Mouse (Mus musculus): ENCODE measurements around the gene Kifc1. TPM values are rescaled to one million over a fixed set of nuclear protein-coding genes. Genes with fewer than 3 reads are reported as not detected.

Kifc1 gene
- total and polyA plus RNA-seq, 2 experiments = 0.18 to 0.20 TPM

DNA sequence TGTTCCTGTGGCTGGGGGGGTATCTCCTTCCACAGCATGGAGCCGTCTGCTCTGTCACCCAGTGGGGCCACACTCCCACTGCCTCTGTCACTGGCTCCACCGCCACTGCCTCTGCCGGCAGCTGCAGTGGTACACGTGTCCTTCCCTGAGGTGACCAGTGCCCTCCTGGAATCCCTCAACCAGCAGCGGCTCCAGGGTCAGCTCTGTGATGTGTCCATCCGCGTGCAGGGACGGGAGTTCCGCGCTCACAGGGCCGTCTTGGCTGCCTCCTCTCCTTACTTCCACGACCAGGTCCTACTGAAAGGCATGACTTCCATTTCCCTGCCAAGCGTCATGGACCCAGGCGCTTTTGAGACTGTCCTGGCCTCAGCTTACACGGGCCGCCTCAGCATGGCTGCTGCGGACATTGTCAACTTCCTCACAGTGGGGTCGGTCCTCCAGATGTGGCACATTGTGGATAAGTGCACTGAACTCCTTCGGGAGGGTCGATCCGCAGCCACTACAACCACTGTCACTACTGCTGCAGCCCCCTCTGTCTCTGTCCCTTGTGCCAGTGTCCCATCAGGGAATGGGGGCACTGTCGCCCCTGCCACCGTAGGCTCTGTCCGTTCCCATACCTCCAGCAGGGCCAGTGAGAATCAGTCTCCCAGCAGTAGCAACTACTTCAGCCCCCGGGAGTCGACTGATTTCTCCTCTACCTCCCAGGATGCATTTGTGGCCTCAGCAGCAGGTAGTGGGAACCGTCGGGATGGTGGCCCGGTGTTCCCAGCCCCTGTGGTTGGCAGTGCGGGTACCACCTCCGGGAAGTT, 26.6 kb upstream of the Kifc1 start:
- TF ChIP-seq CTCF (IDR thresholded peaks at IDR 0.05; ENCODE audit: low read depth, low read length) (no peak), POLR2A (IDR thresholded peaks at IDR 0.05; ENCODE audit: extremely low read depth, insufficient read depth, low read length) (no peak)
- peak overlapping the region; percentile 37; the same call in 1 of the 2 replicates for H3K9ac ChIP-seq (ENCODE audit: low read depth, low read length)
- peaks cover 11% of the 10 kb centered on the region for H3K4me1 ChIP-seq (ENCODE audit: control insufficient read depth, insufficient read depth, low read length)
- 76% methylated on average over 31 of the region's 31 CpGs for WGBS
- H3K4me3 ChIP-seq (ENCODE audit: insufficient read depth, low read depth, low read length) = peak overlapping the region; percentile 43; the same call in 1 of the 2 replicates
- H3K27ac ChIP-seq (replicated peaks; ENCODE audit: insufficient read depth, low read depth, low read length) = no peak overlapping the region
- DNase-seq (ENCODE audit: extremely low read depth, low read depth, low spot score) = no peak
- no peaks in the 10 kb centered on the region for H3K27me3 ChIP-seq (ENCODE audit: control insufficient read depth, insufficient read depth, low read length)
- H3K36me3 ChIP-seq (ENCODE audit: control insufficient read depth, insufficient read depth, low read length) = peaks cover 14% of the 10 kb centered on the region; the same call in 1 of the 2 replicates
- H3K79me2 ChIP-seq (ENCODE audit: control insufficient read depth, insufficient read depth, low read length) = peaks cover 8% of the 10 kb centered on the region

DNA sequence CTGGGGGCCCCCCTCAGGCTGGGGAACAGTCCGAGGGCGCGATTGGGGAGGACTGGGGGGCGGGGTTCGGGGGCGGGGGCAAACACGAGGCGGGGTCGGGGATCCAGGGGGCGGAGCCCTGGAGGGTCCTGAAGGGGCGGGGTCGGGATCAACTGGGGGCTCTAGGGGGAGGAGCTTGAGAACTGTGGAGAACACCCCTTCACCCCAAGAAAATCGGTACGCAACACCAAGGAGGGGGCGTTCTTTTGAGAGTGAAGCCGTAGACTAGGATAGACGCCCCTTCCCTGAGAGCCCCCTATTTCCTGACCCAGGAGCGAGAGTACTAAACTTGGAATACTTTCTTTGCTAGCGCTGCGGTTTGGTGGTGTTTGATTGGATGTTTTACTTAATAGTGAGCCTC, 25.8 kb upstream of the Kifc1 start:
- DNase-seq (ENCODE audit: extremely low read depth, low read depth, low spot score) = no peak
- WGBS = under 1% methylated on average over 16 of the region's 20 CpGs
- peaks cover 11% of the 10 kb centered on the region for H3K4me1 ChIP-seq (ENCODE audit: control insufficient read depth, insufficient read depth, low read length)
- H3K4me3 ChIP-seq (ENCODE audit: insufficient read depth, low read depth, low read length) = peak overlapping the region; percentile 53
- H3K27me3 ChIP-seq (ENCODE audit: control insufficient read depth, insufficient read depth, low read length) = no peaks in the 10 kb centered on the region
- peaks cover 20% of the 10 kb centered on the region; the same call in 1 of the 2 replicates for H3K36me3 ChIP-seq (ENCODE audit: control insufficient read depth, insufficient read depth, low read length)
- H3K79me2 ChIP-seq (ENCODE audit: control insufficient read depth, insufficient read depth, low read length) = peaks cover 15% of the 10 kb centered on the region
- no peak for TF ChIP-seq POLR2A (IDR thresholded peaks at IDR 0.05; ENCODE audit: extremely low read depth, insufficient read depth, low read length)
- no peak for TF ChIP-seq CTCF (IDR thresholded peaks at IDR 0.05; ENCODE audit: low read depth, low read length)
- peak overlapping the region; percentile 22; the same call in 1 of the 2 replicates for H3K27ac ChIP-seq (replicated peaks; ENCODE audit: insufficient read depth, low read depth, low read length)
- peak overlapping the region; percentile 62 for H3K9ac ChIP-seq (ENCODE audit: low read depth, low read length)

DNA sequence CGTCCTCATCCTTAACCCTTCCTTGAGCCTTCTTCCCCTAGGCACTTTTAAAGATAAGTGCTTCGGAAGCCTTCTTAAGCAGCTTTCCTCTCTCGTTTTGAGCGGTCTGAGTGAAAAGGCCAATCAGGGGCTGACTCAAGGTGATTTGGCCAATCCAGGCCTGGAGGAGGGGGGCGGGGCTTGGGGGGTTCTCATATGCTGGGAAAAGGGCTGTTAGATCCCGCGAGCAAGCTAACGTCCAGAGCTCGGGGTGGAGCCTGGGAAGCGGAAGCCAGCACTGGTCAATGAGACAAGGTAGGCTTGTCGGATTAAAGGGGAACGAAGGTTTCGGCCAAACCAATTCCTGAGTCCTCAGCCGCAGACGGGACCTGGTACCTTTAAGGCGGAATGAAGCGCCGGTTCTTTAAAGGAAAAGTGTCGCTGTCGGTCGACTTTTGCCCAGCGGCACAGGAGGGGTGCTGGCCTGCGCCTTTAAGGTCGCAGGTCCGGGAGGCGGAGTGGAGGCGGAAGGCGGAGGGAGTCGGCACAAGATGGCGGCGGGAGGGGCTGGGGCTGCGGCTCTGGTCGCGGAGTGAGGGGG, 25.3 kb upstream of the Kifc1 start, which contains the start of the genes Tapbp and Zbtb22:
TSS of gene Tapbp (plus strand) at position 229 of the 580 bp plus-strand sequence.
TSS of gene Zbtb22 (plus strand) at position 234 of the 580 bp plus-strand sequence.
- peaks cover 19% of the 10 kb centered on the region for H3K79me2 ChIP-seq (ENCODE audit: control insufficient read depth, insufficient read depth, low read length)
- peak within 1 kb of the TSS; percentile 62 for H3K9ac ChIP-seq (ENCODE audit: low read depth, low read length)
- TF ChIP-seq CTCF (IDR thresholded peaks at IDR 0.05; ENCODE audit: low read depth, low read length) = no peak
- TF ChIP-seq POLR2A (IDR thresholded peaks at IDR 0.05; ENCODE audit: extremely low read depth, insufficient read depth, low read length) = 0 out of 2 replicates have a peak, but pooled peaks have one; percentile 9
- H3K36me3 ChIP-seq (ENCODE audit: control insufficient read depth, insufficient read depth, low read length) = peaks cover 23% of the 10 kb centered on the region; the same call in 1 of the 2 replicates
- H3K27ac ChIP-seq (replicated peaks; ENCODE audit: insufficient read depth, low read depth, low read length) = peak within 1 kb of the TSS; percentile 22; the same call in 1 of the 2 replicates
- peak within 1 kb of the TSS; percentile 53 for H3K4me3 ChIP-seq (ENCODE audit: insufficient read depth, low read depth, low read length)
- H3K4me1 ChIP-seq (ENCODE audit: control insufficient read depth, insufficient read depth, low read length) = peaks cover 11% of the 10 kb centered on the region
- under 1% methylated on average over 33 of the region's 34 CpGs for WGBS
- H3K27me3 ChIP-seq (ENCODE audit: control insufficient read depth, insufficient read depth, low read length) = no peaks in the 10 kb centered on the region
- peak; percentile 98 for DNase-seq (ENCODE audit: extremely low read depth, low read depth, low spot score)

DNA sequence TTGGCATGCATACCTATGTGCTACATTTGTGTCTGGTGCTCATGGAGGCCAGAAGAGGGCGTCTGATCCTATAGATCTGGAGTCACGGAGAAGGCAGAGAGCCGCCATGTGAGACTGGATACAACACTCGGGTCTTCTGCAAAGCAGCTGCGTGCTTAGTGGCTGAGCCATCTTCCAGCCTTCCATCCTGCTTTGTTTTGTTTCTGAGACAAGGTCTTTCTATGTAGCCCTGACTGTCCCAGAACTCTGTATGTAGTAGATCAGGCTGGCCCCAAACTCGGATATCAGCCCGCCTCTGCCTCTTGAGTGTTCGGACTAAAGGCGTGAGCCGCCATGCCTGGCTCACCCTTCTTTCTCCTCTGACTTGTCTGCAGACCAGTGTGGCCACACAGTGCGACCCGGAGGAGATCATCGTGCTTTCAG, 24.5 kb upstream of the Kifc1 start:
- peaks cover 23% of the 10 kb centered on the region; the same call in 1 of the 2 replicates for H3K36me3 ChIP-seq (ENCODE audit: control insufficient read depth, insufficient read depth, low read length)
- DNase-seq (ENCODE audit: extremely low read depth, low read depth, low spot score) = no peak
- peaks cover 23% of the 10 kb centered on the region for H3K79me2 ChIP-seq (ENCODE audit: control insufficient read depth, insufficient read depth, low read length)
- 83% methylated on average over 13 of the region's 13 CpGs for WGBS
- H3K27me3 ChIP-seq (ENCODE audit: control insufficient read depth, insufficient read depth, low read length) = no peaks in the 10 kb centered on the region
- H3K4me1 ChIP-seq (ENCODE audit: control insufficient read depth, insufficient read depth, low read length) = peaks cover 15% of the 10 kb centered on the region
- H3K9ac ChIP-seq (ENCODE audit: low read depth, low read length) = no peak overlapping the region
- TF ChIP-seq POLR2A (IDR thresholded peaks at IDR 0.05; ENCODE audit: extremely low read depth, insufficient read depth, low read length) (no peak), CTCF (IDR thresholded peaks at IDR 0.05; ENCODE audit: low read depth, low read length) (no peak)
- H3K27ac ChIP-seq (replicated peaks; ENCODE audit: insufficient read depth, low read depth, low read length) = no peak overlapping the region
- no peak overlapping the region for H3K4me3 ChIP-seq (ENCODE audit: insufficient read depth, low read depth, low read length)

DNA sequence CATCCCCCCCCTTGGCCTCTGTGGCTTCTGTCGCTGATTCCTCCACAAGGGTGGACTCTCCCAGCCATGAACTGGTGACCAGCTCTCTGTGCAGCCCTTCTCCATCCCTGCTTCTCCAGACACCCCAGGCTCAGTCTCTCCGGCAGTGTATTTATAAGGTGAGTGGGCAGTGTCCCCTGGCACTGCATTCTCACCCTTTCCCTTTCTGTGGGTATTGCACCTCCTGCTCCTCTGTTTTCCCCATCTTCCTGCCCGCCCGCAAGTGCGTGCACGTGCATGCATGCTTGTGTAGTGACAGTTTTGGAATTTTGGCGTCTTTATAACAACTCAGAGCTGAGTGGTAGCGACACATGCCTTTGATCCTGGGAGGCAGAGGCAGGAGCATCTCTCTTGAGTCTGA, 23.4 kb upstream of the Kifc1 start:
- DNase-seq (ENCODE audit: extremely low read depth, low read depth, low spot score) = no peak
- Histone ChIP-seq H3K4me1 (ENCODE audit: control insufficient read depth, insufficient read depth, low read length) (peaks cover 14% of the 10 kb centered on the region), H3K27me3 (ENCODE audit: control insufficient read depth, insufficient read depth, low read length) (no peaks in the 10 kb centered on the region), H3K4me3 (ENCODE audit: insufficient read depth, low read depth, low read length) (no peak overlapping the region), H3K36me3 (ENCODE audit: control insufficient read depth, insufficient read depth, low read length) (peaks cover 23% of the 10 kb centered on the region; the same call in 1 of the 2 replicates), H3K27ac (replicated peaks; ENCODE audit: insufficient read depth, low read depth, low read length) (no peak overlapping the region), H3K79me2 (ENCODE audit: control insufficient read depth, insufficient read depth, low read length) (peaks cover 23% of the 10 kb centered on the region), H3K9ac (ENCODE audit: low read depth, low read length) (no peak overlapping the region)
- TF ChIP-seq CTCF (IDR thresholded peaks at IDR 0.05; ENCODE audit: low read depth, low read length) (no peak), POLR2A (IDR thresholded peaks at IDR 0.05; ENCODE audit: extremely low read depth, insufficient read depth, low read length) (no peak)
- WGBS = 95% methylated on average over 8 of the region's 8 CpGs
